Mouse (Mus musculus) embryonic facial prominence, embryonic 11.5 days (tissue): Measurements from ENCODE around the gene Rela. TPM values are rescaled to one million over a fixed set of nuclear protein-coding genes. Genes with fewer than 3 reads are reported as not detected.
A peak's percentile ranks its signal among the peaks of the same experiment; 100 is the strongest.

Source experiments
- ATAC-seq: fragments of 200-750 bp; cut with Nextera tagmentation; replicated peaks from 2 replicates; pipeline ENCODE4 v1.8.0; 2017; ENCODE audit warnings: low read depth; ENCODE audit not compliant: insufficient number of reproducible peaks, low FRiP score, low TSS enrichment
- DNase-seq: peaks from one replicate; pipeline ENCODE4 v3.0.0-alpha.2; 2015; ENCODE audit warnings: low spot score
- H3K27ac ChIP-seq: fragments of 300-500 bp; sonication (generic); replicated peaks from 2 replicates; pipeline ENCODE4 v1.5.1; 2014; ENCODE audit warnings: mild to moderate bottlenecking, low read depth, low read length, control low read depth
- H3K27me3 ChIP-seq: fragments of 300-500 bp; sonication (generic); 2 replicates; pipeline ENCODE4 v1.6.1; 2014; ENCODE audit warnings: mild to moderate bottlenecking, low read length, moderate library complexity, mixed read lengths; ENCODE audit not compliant: control insufficient read depth, insufficient read depth
- H3K36me3 ChIP-seq: fragments of 300-500 bp; sonication (generic); replicated peaks from 2 replicates; pipeline ENCODE4 v1.6.1; 2014; ENCODE audit warnings: low read depth, mild to moderate bottlenecking, low read length, moderate library complexity, mixed read lengths; ENCODE audit not compliant: control insufficient read depth, insufficient read depth
- H3K4me1 ChIP-seq: fragments of 300-500 bp; sonication (generic); 2 replicates; pipeline ENCODE4 v1.6.1; 2014; ENCODE audit warnings: low read length, mixed read lengths; ENCODE audit not compliant: control insufficient read depth, insufficient read depth
- H3K4me2 ChIP-seq: fragments of 300-500 bp; sonication (generic); 2 replicates; pipeline ENCODE4 v1.6.1; 2014; ENCODE audit warnings: low read depth, mild to moderate bottlenecking, control low read depth, low read length, moderate library complexity
- H3K4me3 ChIP-seq: fragments of 300-500 bp; sonication (generic); 2 replicates; pipeline ENCODE4 v1.5.1; 2014; ENCODE audit warnings: low read depth, low read length, control low read depth
- H3K9ac ChIP-seq: fragments of 300-500 bp; sonication (generic); replicated peaks from 2 replicates; pipeline ENCODE4 v1.6.1; 2014; ENCODE audit warnings: mild to moderate bottlenecking, control low read depth, low read length
- H3K9me3 ChIP-seq: fragments of 300-500 bp; sonication (generic); replicated peaks from 2 replicates; pipeline ENCODE4 v1.6.1; 2016; ENCODE audit warnings: mild to moderate bottlenecking, low read length, inconsistent platforms, mixed read lengths; ENCODE audit not compliant: control insufficient read depth
- WGBS: fragments of 180-500 bp; shearing (Covaris S2); extraction: QIAGEN DNeasy Blood & Tissue Kit; methylation state at CpG from one replicate; pipeline ENCODE4 v1.1.7; 2014; 5-methylcytosine and 5-hydroxymethylcytosine counted together
- polyA plus RNA-seq: library from polyadenylated mRNA; unstranded; fragments of >200 nt; fragmentation: Nextera tagmentation; extraction: Ambion mirVana; gene quantifications from 2 replicates; pipeline ENCODE4 v1.2.1, GENCODE M21; 2014

The Rela gene
- polyA plus RNA-seq: 37.0 and 39.1 TPM in 2 replicates

- peaks cover 6% of the 10 kb centered on the region for H3K4me1 ChIP-seq
- ATAC-seq (peak; percentile 90), DNase-seq (peak; percentile 83)
- no peaks in the 10 kb centered on the region for H3K27me3 ChIP-seq
- under 1% methylated on average over 102 of the region's 109 CpGs for WGBS
- H3K9me3 ChIP-seq: no peaks in the 10 kb centered on the region
- H3K9ac ChIP-seq: peak within 1 kb of the TSS; percentile 91
- H3K4me2 ChIP-seq: peak within 1 kb of the TSS; percentile 93
- H3K27ac ChIP-seq: peak within 1 kb of the TSS; percentile 86
- H3K36me3 ChIP-seq: peaks cover 7% of the 10 kb centered on the region
- peak within 1 kb of the TSS; percentile 49 for H3K4me3 ChIP-seq
Observed at GRCm38 (mm10) chr19:5637069-5638047, at the start of gene Rela. Gene Rela, plus strand, starts transcription at chr19:5637483.

GRCm38 (mm10) chr19:5589159-5589558 is 48.1 kb upstream of the Rela start:
- DNase-seq (no peak), ATAC-seq (no peak)
- no peaks in the 10 kb centered on the region for H3K4me1 ChIP-seq
- no peak overlapping the region for H3K4me2 ChIP-seq
- no peaks in the 10 kb centered on the region for H3K9me3 ChIP-seq
- H3K36me3 ChIP-seq: no peaks in the 10 kb centered on the region
- H3K27ac ChIP-seq: no peak overlapping the region
- H3K27me3 ChIP-seq: no peaks in the 10 kb centered on the region
- no peak overlapping the region for H3K4me3 ChIP-seq
- WGBS: 77% methylated on average over 9 of the region's 9 CpGs
- no peak overlapping the region for H3K9ac ChIP-seq

GRCm38 (mm10) chr19:5591888-5592287 is 45.4 kb upstream of the Rela start:
- Histone ChIP-seq H3K9ac (no peak overlapping the region), H3K27me3 (no peaks in the 10 kb centered on the region), H3K4me2 (no peak overlapping the region), H3K9me3 (no peaks in the 10 kb centered on the region), H3K36me3 (no peaks in the 10 kb centered on the region), H3K4me3 (no peak overlapping the region), H3K4me1 (no peaks in the 10 kb centered on the region), H3K27ac (no peak overlapping the region)
- DNase-seq (no peak), ATAC-seq (no peak)
- 90% methylated on average over 6 of the region's 6 CpGs for WGBS

GRCm38 (mm10) chr19:5599224-5599623 is 38.1 kb upstream of the Rela start:
- Histone ChIP-seq H3K27me3 (no peaks in the 10 kb centered on the region), H3K4me3 (no peak overlapping the region), H3K9ac (no peak overlapping the region), H3K36me3 (peaks cover 5% of the 10 kb centered on the region), H3K4me1 (no peaks in the 10 kb centered on the region; the same call in 1 of the 2 replicates), H3K27ac (no peak overlapping the region), H3K9me3 (no peaks in the 10 kb centered on the region), H3K4me2 (no peak overlapping the region)
- ATAC-seq (no peak), DNase-seq (no peak)
- 74% methylated on average over 4 of the region's 4 CpGs for WGBS

- Histone ChIP-seq H3K4me1 (no peaks in the 10 kb centered on the region; the same call in none of the 2 replicates), H3K4me3 (peak within 1 kb of the TSS; percentile 95), H3K36me3 (peaks cover 10% of the 10 kb centered on the region), H3K27ac (peak within 1 kb of the TSS; percentile 80), H3K9ac (peak within 1 kb of the TSS; percentile 97), H3K4me2 (peak within 1 kb of the TSS; percentile 87), H3K27me3 (no peaks in the 10 kb centered on the region), H3K9me3 (no peaks in the 10 kb centered on the region)
- DNase-seq (peak; percentile 92), ATAC-seq (peak; percentile 51)
- WGBS: under 1% methylated on average over 64 of the region's 64 CpGs
Observed at GRCm38 (mm10) chr19:5601752-5602541, 35.3 kb upstream of the Rela start, which contains the start of gene Rnaseh2c. Gene Rnaseh2c, plus strand, starts transcription at chr19:5601873.

GRCm38 (mm10) chr19:5603664-5604063 is 33.6 kb upstream of the Rela start:
- Histone ChIP-seq H3K4me1 (no peaks in the 10 kb centered on the region; the same call in none of the 2 replicates), H3K36me3 (peaks cover 10% of the 10 kb centered on the region), H3K27me3 (no peaks in the 10 kb centered on the region), H3K9me3 (no peaks in the 10 kb centered on the region), H3K27ac (no peak overlapping the region), H3K4me2 (no peak overlapping the region), H3K9ac (no peak overlapping the region; the same call in 1 of the 2 replicates), H3K4me3 (no peak overlapping the region)
- 80% methylated on average over 7 of the region's 7 CpGs for WGBS
- no peak for ATAC-seq
- DNase-seq: no peak

GRCm38 (mm10) chr19:5605126-5605525 is 32.2 kb upstream of the Rela start:
- Histone ChIP-seq H3K27ac (no peak overlapping the region), H3K4me3 (no peak overlapping the region), H3K36me3 (peaks cover 10% of the 10 kb centered on the region), H3K27me3 (no peaks in the 10 kb centered on the region), H3K9me3 (no peaks in the 10 kb centered on the region), H3K9ac (no peak overlapping the region), H3K4me1 (peaks cover 3% of the 10 kb centered on the region), H3K4me2 (no peak overlapping the region; the same call in 1 of the 2 replicates)
- no peak for ATAC-seq
- no peak for DNase-seq
- 90% methylated on average over 7 of the region's 7 CpGs for WGBS
